Mouse (Mus musculus): Measurements from ENCODE around the gene Plscr1.

Gene Plscr1

DNA sequence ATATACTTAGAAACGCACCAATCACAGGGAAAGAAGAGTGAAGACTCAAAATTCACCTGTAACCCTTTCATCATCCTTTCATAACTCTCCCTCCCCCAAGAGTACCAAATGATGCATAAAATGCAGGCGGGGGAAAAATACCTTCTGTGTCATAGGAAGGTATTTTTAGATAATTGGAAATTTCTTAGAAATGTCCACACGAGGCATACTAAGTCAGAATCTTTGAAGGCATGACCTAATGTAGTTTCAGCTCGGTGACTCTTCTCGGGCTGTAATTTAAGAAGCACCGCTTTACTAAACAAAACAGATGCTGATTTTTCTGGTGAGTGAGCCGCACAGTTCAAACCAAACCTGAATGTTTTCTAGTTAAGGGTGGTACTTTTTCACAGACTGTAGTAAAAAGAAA lies at the start of gene Plscr1:
TSS of gene Plscr1 (plus strand) at position 304 of the 406 bp plus-strand sequence.
- DNase-seq (ENCODE audit: low spot score) = no peak

DNA sequence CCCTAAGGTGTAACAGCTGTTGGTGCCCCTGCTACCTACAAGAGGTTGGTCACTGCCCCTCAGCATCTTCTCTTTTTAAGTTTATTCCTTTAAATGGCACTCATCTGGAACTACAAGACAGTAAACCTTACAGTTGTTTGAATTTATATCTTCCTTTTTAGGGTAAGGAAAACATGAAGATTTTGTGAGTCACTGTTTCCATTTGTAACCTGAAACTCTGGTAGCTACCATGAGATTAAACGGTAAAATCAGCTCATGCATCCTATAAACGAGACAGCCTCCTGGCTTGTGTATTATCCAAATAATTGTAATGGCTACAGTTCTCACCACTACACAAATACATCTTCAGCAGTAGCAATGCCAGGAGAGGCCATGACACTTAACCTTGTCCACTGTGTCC lies 45.2 kb upstream of the Plscr1 start:
- DNase-seq (ENCODE audit: low spot score) = no peak

DNA sequence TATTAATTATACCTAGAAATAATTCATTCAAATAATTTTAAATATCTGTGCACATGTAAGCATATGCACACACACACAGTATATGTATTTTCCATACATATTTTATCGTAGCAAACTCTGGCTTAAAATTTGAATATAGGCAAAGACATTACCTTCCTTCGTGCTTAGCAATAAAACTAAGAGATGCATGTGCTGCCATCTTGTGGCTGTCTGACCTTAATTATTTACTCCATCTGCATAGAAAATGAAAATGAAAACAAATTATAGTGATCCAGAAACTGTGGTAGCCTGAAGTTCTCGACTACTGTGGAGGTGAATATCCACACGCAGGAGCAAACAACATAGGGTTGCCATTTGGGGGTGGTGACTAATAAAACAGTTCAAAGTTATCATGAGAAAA lies 42.2 kb upstream of the Plscr1 start:
- peak; percentile 68 for DNase-seq (ENCODE audit: low spot score)

DNA sequence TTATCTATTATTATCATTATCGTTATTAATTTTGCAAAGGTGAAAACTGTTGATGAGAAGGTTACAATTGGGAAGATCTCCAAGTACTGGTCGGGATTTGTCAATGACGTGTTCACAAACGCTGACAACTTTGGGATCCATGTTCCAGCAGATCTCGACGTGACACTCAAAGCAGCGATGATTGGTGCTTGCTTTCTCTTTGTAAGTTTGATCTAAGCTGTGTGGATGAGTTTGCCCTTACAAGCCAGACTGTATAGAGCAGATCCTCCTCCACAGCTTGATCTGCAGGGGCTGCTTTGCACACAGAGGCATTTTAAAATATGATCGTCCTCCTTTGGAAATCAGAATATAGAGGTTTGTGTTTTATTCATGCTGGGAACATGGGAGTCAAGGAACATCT lies 41.8 kb upstream of the Plscr1 start:
- no peak for DNase-seq (ENCODE audit: low spot score)

DNA sequence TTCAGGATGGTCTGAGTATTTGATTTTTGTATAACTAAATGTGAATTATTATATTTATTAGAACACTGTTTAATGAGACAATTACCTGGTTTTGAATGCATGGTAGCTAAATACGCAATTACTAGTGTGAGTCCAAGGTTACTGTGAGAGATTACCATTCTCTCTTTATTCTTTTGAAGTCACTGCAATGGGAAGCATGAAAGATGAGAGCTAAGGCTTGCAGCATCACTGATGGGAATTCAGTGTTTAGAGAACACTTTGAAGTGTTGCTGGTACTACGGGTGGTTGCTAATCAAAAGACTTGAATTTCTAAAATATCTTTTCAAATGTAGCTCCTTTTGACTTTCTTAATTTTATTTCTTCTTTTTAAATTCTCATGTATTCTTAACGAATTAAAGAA lies 39.7 kb upstream of the Plscr1 start:
- DNase-seq (ENCODE audit: low spot score) = no peak

DNA sequence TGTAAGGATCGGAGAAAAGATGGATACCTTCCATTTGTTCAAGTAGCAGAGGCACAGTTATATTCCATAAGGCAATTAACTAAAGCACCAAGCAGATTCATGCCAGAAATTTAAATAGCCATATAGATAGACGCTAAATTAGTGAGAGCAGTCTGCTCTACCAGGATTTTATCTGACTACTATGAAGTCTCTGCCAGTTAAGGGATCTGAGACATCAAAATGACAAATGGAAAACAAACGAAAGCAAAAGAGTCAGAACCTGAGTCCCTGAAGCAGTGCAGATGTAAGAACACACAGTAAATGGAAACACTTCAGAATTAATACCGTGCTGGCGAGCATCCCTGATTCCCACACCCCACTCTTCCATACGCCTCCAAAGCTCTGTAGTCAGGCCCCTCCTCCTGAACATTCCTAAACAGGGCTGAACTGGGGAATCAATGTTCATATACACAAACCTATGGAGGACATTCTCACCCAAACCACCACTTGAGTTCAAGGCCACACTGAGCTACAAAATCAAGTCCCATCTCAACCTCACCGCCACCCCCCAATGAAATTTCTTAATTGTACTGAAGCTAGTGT lies 39.1 kb upstream of the Plscr1 start:
- DNase-seq (ENCODE audit: low spot score) = peak; percentile 7

DNA sequence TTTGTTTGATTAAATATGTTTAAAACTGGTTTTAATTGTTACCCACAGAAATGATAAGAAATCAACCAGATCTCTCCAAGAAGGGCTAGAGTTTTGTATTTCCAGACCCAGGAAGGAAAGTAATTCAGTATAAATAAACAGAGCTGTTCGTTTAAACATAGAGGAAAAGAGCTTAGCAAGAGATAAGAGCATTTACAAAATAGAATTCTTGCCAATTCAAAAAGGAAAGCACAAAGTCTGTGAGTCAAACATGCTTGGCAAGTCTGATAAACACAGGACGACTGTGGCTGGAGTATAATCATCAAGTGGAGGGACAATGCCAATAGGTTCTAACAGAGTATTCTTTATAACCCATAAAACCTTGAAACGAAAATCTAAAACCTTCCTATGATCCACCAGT lies 38.5 kb upstream of the Plscr1 start:
- no peak for DNase-seq (ENCODE audit: low spot score)

DNA sequence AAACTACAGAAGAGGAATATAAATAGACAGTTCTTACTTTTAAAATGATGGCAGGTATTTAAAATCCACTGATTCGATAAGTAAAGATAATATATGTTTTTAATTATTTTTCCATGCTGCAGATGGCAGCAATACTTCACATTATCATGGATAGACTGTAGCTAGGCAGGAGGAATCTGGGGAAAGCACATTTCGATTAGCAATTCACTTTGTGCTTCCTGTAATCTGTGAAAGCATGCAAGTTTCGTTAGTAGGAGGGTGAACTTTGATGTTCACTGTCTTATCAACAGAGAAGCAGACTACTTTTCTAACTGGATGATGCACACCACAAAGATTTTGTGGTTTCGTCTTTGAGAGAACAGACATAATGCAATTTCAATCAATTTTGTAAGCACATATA lies 32.1 kb upstream of the Plscr1 start:
- DNase-seq (ENCODE audit: low spot score) = no peak

DNA sequence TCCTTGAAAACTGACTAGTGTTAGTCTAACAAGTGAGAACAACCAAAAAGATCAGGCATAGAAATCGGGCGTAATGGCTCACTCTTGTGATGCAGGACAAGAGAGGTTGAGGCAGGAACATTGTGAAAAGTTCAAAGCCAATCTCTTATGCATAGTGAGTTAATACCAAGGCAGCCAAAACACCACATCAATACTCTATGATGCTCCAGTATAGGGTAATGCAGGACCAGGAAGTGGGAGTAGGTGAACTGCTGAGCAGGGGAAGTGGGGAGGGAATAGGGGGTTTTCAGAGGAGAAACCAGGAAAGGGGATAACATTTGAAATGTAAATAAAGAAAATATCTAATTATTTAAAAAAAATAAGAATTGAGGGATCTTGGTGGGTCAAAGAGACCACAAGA lies 31.7 kb upstream of the Plscr1 start:
- no peak for DNase-seq (ENCODE audit: low spot score)

DNA sequence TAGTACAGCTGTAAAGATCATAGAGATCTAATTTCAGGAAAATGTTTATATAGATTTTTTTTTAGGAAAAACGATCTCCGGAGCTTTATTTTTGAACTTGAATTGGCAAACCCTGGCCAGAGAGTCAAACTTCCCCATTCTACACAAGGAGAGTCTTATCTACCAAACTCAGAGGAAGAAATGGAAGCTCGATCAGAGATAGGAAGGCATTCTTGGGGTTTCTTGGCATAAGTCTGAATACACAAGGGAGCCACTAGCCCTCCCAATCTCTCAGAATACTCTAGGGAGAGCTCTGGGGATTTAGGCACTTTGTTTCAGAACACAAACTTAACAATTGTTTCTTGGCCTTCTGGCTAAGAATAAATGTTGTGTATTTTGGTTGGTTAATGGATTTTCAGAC lies 29.4 kb upstream of the Plscr1 start:
- no peak for DNase-seq (ENCODE audit: low spot score)

DNA sequence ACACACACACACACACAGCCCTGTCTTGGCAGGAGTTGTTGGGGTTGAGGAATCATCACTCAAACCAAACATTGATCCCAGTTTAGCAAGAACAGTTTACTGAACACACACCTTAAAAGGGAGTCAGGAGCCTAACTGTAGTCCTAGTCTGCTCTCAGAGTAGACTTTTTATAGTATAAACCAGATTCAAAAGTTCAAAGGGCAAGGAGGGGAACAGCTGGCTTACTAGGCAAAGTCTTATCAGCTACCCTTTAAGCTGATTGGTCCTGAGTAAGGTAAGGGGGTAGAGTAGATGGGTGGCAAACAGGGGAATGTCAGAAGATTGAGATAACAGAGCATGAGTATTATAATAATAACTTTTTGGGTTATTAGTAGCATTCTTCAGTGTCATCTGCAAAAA lies 28.1 kb upstream of the Plscr1 start:
- no peak for DNase-seq (ENCODE audit: low spot score)

DNA sequence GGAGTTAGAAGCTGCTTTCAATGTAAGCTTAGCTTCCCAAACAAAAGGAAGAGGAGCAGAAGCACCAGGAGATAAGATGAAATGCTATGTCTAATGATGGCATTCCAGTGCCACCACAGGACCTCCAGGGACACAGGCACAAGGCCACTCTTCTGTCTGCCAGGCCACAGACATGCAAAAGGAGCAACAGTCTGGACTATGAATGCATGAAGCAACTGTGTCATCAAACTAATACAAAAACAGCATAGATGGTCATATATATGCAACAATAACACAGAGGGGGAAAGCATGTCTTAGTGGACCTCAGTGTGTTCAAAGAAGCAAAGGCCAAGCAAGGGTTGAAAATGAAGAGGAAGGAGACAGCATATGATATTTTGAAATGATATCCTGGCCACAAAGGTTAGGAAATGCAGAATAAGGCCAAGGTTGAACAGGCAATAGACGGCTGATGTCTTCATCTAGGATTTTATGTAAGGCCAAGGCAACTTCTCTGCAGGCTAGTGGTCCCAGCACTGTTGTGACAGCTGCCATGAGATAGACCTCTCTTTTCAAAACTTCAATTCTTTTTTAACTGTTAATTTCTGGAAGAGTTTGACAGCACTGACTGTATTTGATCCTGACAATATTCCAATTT lies 24.8 kb upstream of the Plscr1 start:
- DNase-seq (ENCODE audit: low spot score) = no peak

DNA sequence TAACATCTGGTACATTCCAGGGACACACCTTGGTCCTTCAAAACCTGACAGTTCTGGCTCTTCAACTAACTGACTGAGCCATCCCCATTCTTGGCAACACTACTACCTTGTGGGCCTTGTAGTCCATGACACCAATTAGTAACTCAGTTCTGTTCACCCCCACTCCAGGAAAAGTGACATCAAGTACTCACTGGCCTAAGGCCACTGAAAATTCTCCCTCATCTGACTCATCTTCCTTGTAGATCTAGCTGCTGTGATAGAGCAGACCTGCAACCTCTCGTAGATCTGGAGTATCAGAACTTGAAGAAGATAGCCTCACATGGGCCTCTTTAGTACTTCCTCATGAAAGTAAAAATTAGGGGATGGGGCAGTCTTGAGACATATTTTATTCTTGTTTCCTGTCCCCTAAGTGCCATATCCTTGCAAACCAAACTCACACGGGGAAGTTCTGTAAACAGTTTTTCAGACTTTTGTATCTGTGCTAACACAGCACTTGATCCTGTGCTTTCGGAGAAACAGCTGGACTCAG lies 23.4 kb upstream of the Plscr1 start:
- no peak for DNase-seq (ENCODE audit: low spot score)

DNA sequence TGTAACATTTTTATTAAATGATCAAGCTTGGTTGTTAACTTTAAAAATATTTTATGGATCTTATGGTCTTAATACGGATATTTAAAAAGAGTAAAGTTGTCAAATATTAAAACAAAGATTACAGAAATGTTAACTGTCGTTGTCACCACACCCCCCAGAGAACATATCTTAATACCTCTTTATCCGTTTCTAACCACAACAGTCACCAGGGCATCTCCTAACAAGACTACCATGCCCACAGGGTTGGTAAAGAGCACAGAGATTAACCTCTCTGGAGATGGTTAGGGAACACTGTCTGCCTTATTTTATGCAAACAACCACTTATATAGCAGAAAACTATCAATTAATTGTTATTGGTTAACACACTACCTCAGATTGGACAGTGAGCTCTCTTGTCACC lies 22.8 kb upstream of the Plscr1 start:
- DNase-seq (ENCODE audit: low spot score) = no peak

DNA sequence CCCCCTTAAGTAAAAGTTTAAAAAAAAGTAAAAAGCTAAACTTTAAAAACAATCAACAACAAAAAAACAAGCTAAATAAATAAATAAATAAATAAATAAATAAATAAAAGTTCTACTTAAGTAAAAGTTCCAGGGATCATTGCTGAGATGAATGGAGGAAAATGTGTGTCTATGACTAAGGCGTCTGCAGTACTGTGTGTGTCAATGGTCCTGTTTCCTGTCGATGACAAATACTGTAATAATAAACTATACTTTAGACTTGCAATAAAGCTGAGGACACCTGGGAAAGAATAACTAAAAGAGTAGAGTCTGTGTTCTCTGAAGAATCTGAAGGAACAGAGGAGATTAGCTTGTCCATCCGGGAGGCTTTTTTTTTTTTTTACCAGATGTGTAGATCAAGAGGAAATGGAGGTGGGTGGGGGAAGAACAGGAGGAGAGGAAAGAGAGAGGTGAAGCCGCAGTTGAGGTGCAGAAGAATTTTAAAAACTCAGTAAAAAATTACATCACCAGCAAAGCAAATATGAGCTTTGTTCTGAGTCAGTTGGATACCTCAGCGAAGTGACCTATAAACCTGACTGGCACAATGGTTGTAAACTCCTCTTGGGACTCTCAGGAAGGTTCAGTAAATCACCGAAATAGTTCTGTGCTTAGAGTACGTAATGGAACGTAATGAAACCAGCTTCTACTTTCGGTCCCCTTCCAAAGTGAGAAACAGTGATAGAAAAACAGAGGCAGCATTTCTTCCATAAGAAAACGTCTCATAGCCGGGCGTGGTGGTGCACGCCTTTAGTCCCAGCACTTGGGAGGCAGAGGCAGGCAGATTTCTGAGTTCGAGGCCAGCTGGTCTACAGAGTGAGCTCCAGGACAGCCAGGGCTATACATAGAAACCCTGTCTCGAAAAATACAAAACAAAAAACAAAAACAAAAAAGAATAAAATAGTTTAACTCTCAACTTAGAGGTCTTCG lies 20.4 kb upstream of the Plscr1 start:
- DNase-seq (ENCODE audit: low spot score) = no peak

DNA sequence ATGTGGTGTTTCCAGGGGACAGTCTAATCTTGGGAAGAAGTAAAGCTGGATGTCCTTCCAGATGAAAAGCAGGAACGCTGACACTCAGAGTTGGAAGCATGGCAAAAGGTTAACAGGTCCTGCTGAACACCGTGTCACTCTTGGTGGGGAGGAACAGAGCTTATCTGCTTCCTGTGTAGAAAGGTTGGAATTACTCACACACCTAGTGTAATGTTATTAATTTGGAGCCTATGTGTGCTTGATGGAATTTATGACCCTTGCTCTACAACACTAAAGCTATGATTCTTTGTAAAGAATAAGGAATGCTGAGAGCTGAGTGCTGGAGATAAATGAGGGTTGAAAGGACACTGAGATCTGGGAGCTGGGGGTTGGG lies 19.7 kb upstream of the Plscr1 start:
- DNase-seq (ENCODE audit: low spot score) = no peak

DNA sequence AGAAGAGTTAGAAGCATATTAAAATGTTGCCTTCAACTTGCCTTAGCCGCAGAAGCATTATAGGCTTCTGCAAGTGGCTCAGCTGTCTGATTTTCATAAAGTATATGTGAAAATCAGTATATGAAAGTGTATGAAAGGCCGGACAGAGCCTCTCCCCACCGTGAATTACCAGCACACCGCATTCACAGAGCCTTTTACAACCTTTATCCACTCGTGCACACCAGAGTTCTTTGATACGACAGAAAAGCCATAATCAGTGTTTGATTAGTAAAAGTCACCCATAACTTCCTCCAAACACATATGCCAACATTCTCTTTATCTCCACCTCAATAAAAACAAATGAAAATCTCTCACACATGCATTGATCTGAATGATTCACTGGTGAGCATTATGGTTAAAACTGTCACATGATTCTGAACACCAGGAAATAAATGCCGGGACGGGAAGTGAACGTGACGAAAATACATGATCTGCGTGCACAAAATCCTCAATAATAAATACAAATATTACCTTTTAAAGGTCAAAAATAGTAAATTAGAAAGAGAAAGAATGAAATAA lies 14.6 kb upstream of the Plscr1 start:
- DNase-seq (ENCODE audit: low spot score) = no peak

DNA sequence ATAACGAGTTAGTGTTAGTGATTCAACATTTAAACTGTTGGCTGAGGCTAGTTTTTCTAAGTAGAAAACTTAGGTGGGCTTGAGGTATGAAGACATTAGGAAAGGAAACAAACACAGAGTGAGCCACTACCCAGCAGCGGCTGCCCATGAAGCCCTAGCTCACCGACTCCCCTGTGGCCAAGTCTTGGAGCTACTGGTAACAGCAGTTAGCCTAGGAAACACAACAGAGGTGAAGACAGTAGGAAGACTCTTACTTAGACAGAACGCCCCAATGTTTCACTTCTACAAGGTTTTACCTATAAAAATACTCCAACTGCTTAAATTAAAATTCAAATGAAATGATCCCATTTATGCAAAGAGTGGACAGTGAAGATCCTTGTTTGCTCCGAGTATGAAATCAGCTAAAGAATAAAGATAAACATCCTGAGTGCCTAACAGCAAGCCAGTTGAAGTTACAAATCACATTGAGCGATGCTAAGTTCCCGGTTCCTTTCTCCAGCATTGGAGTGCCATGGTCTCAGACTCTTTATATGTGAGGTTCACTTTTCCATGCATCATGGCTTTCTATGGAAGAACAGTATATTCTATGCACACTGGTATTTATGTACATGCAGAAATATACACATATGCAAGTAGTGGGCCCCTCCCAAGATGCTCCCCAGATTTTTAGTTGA lies 640 bp upstream of the Plscr1 start:
- no peak for DNase-seq (ENCODE audit: low spot score)

DNA sequence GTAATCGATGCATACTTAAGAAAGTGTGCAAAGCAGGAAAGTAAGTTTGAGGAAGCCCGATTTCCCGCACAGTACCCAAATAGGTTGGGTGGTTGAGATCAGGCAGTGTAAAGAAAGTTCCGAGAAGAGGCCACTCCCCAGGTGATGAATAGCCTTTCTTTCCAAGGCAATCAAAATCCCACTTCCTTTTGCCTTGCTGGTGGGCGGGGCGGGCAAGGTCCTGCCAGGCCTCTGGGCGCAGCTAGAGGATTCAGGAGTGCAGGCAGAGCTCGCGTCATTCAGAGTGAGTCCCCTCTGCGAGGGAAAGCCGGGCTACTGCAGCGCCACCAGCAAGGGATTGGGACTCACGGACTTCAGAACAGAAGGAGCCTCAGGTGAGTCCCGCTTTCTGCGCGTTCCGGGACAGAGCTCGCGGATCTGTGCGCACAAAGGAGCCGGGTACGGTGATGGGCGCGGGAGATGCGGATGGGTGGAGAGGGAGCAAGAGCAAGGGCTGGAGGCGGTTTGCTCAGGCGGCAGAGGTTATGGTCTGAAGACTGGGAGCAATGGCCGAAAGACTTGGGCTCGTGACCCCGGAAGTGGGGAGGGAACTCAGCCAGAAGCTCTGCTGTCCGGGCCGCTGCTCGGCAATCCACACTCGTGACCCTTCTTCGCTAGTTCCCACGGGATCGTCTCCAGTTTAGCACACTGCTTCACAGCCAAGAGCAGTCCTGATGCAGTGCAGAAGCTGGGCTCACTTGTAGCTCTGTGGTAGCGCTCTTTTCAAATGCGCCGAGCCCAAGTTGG lies 630 bp downstream of the Plscr1 start:
- DNase-seq (ENCODE audit: low spot score) = peak; percentile 75

DNA sequence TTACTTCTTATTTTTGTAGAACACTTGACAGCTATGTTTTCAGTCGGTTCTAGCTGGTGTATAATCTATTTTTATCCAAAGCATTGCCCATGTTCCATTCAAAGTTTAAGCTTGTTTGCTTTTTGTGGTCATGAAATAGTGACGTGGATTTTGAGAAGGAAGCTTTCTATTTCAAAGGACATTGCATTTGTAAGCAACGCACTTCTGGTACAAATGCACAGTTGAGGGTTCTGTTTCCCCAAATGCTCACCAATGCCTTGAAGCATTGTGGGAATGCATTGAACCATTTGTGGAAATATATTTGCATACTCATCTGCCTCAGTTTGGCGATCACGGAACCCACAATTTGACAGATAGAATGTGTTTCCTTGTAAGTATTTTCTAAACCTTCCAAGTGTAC lies 3.2 kb downstream of the Plscr1 start:
- no peak for DNase-seq (ENCODE audit: low spot score)

DNA sequence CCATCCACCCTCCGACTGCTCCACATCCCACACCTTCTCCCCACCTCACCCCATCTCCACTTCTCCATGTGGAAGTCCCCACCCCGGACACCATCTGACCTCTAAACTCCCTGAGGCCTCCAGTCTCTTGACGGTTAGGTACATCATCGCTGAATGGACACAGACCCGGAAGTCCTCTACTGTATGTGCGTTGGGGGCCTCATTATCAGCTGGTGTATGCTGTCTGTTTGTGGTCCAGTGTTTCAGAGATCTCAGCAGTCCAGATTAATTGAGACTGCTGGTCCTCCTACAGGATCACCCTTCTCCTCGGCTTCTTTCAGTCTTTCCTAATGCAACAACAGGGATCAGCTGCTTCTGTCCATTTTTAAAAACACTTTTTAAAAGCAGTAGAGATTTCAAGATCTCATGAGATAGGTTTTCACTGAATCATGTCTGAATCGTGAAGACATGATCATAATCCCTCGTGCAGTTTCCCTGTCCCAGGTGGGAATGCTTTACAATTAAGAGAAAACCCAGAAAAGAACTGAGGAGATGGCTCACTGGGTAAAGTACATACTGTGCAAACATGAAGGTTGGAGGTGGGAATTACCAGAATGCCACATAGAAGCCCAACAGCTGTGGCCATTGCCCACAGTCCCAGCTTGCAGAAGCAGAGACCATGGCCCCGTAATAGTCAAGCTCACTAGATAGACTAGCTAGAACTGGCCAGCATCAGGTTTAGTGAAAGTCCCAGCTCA lies 4.2 kb downstream of the Plscr1 start:
- DNase-seq (ENCODE audit: low spot score) = no peak
